Mouse (Mus musculus) lung, postnatal 25 days (tissue): ENCODE data around the gene Acadm.

Experiments
- DNase-seq: peaks from one replicate; pipeline ENCODE4 v3.0.0; 2022; ENCODE audit warnings: low spot score

Gene Acadm

GRCm38 (mm10) chr3:153901904-153902303 lies 42.5 kb downstream of the Acadm start:
- DNase-seq: no peak

- no peak for DNase-seq
Measured at GRCm38 (mm10) chr3:153897216-153897615, 47.2 kb downstream of the Acadm start.

- DNase-seq: no peak
Measured at GRCm38 (mm10) chr3:153895454-153895853, 49.0 kb downstream of the Acadm start.

- no peak for DNase-seq
Measured at GRCm38 (mm10) chr3:153889188-153889781, 55.1 kb downstream of the Acadm start.

GRCm38 (mm10) chr3:153888141-153888540 lies 56.3 kb downstream of the Acadm start:
- no peak for DNase-seq

- DNase-seq: no peak
Measured at GRCm38 (mm10) chr3:153886296-153886695, 58.1 kb downstream of the Acadm start.
